Mouse (Mus musculus): ENCODE measurements around the gene Adcy6. TPM values are rescaled to one million over a fixed set of nuclear protein-coding genes. Genes with fewer than 3 reads are reported as not detected.
A peak's percentile ranks its signal among the peaks of the same experiment; 100 is the strongest.

Gene Adcy6
- polyA plus RNA-seq, 1 experiment: 1.6 TPM

DNA sequence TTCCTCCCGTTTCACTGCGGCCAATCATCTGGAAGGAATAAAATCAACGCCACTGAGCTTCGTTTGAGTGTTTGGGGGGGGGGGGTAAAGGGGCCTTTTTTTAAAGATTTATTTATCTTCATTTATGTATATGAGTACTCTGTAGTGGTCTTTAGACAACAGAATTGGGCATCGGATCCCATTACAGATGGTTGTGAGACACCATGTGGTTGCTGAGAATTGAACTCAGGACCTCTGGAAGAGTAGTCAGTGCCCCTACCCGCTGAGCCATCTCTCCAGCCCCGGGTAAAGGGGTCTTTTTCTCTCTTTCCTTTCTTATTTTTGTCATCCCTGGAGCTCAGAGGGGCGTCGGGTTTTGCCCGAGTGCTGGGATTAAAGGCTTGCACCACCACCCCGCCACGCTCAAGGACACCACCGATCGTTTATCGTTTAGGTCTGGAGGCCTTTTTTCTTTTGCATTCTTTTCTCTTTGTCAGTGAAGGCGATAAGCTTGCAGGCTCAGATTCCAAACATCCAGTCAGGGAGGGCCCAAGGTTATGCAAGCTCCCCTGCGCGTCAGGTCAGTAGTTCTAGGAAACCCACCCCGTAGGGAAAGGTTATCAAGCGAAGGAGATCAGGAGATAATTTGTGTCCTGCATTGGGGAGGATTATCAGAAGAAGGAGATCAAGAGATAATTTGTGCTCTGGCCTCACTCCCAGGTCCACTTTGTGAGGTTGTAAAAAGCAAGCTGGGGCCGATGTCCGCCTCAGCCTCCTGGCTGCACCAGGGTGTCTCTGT is 41.4 kb downstream of the Adcy6 start:
- Histone ChIP-seq H3K36me3 (ENCODE audit: control insufficient read depth) (peaks cover 32% of the 10 kb centered on the region), H3K4me3 (replicated peaks) (peak overlapping the region; percentile 76), H3K27me3 (ENCODE audit: control insufficient read depth) (no peaks in the 10 kb centered on the region), H3K4me1 (ENCODE audit: control insufficient read depth) (peaks cover 37% of the 10 kb centered on the region), H3K9me3 (ENCODE audit: control insufficient read depth, low read length) (no peaks in the 10 kb centered on the region)
- no peak for TF ChIP-seq TAL1 (IDR thresholded peaks at IDR 0.05; ENCODE audit: low read length)
- TF ChIP-seq GATA1 (IDR thresholded peaks at IDR 0.05; ENCODE audit: low read length): peak; percentile 73

DNA sequence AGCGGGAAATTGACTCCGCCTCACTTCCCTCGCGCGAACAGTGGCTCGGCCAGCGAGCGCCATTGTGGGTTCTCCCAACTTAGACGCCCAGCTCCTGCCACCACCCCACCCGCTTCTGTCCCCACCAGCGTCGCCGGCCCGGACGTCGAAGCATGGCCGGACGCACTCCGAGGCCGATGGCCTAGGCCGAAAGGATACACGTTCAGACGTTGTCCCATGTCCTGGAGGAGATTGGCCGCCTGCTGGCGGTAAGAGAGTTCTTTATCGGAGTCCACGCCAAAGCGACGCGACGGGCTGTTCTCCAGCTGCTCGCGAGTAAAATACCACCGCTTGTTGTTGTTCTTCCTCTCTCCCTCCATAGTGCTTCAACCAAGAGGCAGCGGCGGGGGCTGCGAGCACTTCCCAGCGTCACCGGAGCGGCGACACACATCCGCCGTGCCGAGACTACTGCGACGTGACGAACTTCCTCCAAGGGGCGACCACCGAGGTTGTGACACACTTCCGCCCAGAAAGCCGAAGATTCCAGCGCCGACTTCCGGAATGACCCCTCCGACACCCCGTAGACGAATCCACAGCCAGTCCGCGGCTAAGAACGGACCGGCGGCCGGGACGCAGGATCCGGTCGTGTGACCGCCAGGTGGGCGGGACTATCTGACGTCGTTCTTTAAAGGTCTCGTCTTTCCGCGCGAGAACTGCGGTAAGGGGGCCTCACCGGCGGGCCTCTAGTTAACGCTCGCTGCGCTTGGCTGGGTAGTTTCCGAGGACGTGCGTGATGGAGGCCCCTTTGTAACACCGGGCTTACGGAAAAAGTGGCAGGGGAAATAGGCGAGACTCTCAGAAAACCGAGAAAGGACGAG is 42.4 kb downstream of the Adcy6 start:
- H3K9me3 ChIP-seq (ENCODE audit: control insufficient read depth, low read length): no peaks in the 10 kb centered on the region
- TF ChIP-seq GATA1 (IDR thresholded peaks at IDR 0.05; ENCODE audit: low read length) (no peak), TAL1 (IDR thresholded peaks at IDR 0.05; ENCODE audit: low read length) (no peak)
- H3K4me3 ChIP-seq (replicated peaks): peak overlapping the region; percentile 76
- peaks cover 42% of the 10 kb centered on the region for H3K36me3 ChIP-seq (ENCODE audit: control insufficient read depth)
- H3K27me3 ChIP-seq (ENCODE audit: control insufficient read depth): no peaks in the 10 kb centered on the region
- peaks cover 40% of the 10 kb centered on the region for H3K4me1 ChIP-seq (ENCODE audit: control insufficient read depth)

DNA sequence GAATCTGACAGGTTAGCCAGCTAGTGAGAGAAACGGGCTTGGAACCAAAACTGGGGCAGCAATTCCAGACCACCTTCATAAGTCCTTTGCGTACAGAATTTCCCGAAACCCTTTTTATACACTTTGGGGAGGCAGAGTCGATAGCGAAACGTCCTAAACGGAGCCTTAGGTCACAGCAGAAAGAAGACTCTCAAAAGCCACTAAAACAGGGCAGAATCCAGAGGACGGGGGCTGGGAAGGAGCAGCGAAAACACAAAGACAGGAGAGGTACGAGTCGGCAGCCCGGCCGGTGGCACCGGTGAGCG is 43.0 kb downstream of the Adcy6 start:
- no peaks in the 10 kb centered on the region for H3K27me3 ChIP-seq (ENCODE audit: control insufficient read depth)
- H3K9me3 ChIP-seq (ENCODE audit: control insufficient read depth, low read length): no peaks in the 10 kb centered on the region
- H3K36me3 ChIP-seq (ENCODE audit: control insufficient read depth): peaks cover 48% of the 10 kb centered on the region
- no peak for TF ChIP-seq TAL1 (IDR thresholded peaks at IDR 0.05; ENCODE audit: low read length)
- no peak for TF ChIP-seq GATA1 (IDR thresholded peaks at IDR 0.05; ENCODE audit: low read length)
- peak overlapping the region; percentile 76 for H3K4me3 ChIP-seq (replicated peaks)
- H3K4me1 ChIP-seq (ENCODE audit: control insufficient read depth): peaks cover 43% of the 10 kb centered on the region

DNA sequence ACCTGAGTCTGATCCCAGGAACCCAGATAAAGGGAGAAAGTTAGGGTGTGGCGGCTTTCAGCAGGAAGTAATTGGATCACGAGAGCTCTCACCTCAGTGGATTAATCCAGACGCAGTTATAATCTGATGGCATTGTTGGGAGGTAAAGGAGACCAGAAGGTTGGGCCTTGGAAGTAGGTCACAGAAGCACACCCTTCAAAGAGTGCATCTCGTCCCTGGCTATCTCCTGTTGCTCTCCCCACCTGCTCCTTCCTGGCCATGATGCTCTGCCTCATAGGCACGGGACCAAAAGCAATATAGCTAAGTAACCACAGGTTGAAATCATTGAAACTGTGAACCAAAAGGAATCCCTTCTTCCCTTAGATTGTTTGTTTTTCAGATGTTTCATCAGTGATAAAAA is 52.7 kb downstream of the Adcy6 start:
- Histone ChIP-seq H3K4me1 (ENCODE audit: control insufficient read depth) (peaks cover 5% of the 10 kb centered on the region), H3K27me3 (ENCODE audit: control insufficient read depth) (no peaks in the 10 kb centered on the region), H3K4me3 (replicated peaks) (no peak overlapping the region), H3K36me3 (ENCODE audit: control insufficient read depth) (peaks cover 95% of the 10 kb centered on the region), H3K9me3 (ENCODE audit: control insufficient read depth, low read length) (no peaks in the 10 kb centered on the region)
- TF ChIP-seq GATA1 (IDR thresholded peaks at IDR 0.05; ENCODE audit: low read length): no peak
- TF ChIP-seq TAL1 (IDR thresholded peaks at IDR 0.05; ENCODE audit: low read length): no peak

DNA sequence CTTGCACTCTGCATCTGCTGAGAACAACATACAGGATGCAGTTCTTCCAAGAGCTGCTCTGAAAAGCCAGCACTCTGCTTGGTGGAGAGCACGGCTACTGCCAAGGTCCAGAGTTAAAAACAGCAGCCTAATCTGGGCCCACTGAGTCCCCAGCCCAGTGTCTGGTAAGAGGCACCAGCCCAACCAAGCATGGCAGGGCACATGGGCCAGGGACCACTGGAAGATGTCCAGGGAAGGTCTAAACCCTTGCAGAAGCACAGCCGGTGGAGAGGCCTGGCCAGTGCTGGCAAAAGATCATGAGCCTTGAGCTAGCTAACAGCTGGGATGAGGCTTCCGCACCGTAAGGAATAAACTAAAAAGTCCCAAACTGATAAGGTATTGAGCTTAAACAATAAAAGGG is 54.0 kb downstream of the Adcy6 start:
- Histone ChIP-seq H3K4me3 (replicated peaks) (no peak overlapping the region), H3K27me3 (ENCODE audit: control insufficient read depth) (no peaks in the 10 kb centered on the region), H3K36me3 (ENCODE audit: control insufficient read depth) (peaks cover 96% of the 10 kb centered on the region), H3K9me3 (ENCODE audit: control insufficient read depth, low read length) (no peaks in the 10 kb centered on the region), H3K4me1 (ENCODE audit: control insufficient read depth) (peaks cover 2% of the 10 kb centered on the region)
- TF ChIP-seq TAL1 (IDR thresholded peaks at IDR 0.05; ENCODE audit: low read length) (no peak), GATA1 (IDR thresholded peaks at IDR 0.05; ENCODE audit: low read length) (no peak)

DNA sequence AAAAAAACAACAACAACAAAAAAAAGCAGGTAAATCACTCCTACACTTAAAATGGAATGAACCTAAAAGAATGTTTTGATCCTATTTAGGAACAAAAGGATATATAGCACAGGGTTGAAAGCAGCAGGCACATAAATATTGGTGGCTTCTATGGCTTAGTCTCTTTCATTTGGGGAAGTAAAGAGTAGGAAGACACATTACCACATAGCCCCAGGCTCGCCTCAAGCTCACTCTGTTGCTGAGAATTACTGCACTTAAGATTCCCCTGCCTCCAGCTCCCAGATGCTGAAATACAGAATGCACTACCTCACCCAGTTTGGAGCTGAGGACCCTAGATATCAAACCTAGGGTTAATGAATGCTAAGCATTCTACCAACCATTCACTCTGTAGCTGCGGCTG is 57.1 kb downstream of the Adcy6 start:
- no peak overlapping the region for H3K4me3 ChIP-seq (replicated peaks)
- no peak for TF ChIP-seq GATA1 (IDR thresholded peaks at IDR 0.05; ENCODE audit: low read length)
- peaks cover 96% of the 10 kb centered on the region for H3K36me3 ChIP-seq (ENCODE audit: control insufficient read depth)
- no peaks in the 10 kb centered on the region for H3K9me3 ChIP-seq (ENCODE audit: control insufficient read depth, low read length)
- no peaks in the 10 kb centered on the region for H3K27me3 ChIP-seq (ENCODE audit: control insufficient read depth)
- peaks cover 2% of the 10 kb centered on the region for H3K4me1 ChIP-seq (ENCODE audit: control insufficient read depth)

DNA sequence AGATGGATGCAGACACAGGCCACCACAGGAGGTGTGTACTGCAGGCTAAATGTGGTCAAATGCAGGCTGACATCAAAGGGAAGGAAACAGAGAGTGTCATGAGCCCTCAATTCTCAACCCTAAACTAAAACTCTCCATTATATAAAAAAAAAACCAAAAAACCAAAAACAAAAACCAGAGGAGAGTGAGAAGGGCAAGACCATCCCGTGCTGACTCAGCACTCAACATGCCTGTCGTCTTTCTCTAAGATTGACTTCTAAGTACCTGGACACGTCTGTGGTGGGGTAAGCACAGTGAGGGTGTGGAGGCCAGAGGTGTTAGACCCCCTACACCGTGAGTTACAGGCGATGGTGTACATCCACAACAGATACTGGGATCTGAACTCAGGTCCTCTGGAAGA is 63.0 kb downstream of the Adcy6 start:
- Histone ChIP-seq H3K4me1 (ENCODE audit: control insufficient read depth) (peaks cover 7% of the 10 kb centered on the region), H3K36me3 (ENCODE audit: control insufficient read depth) (peaks cover 98% of the 10 kb centered on the region), H3K4me3 (replicated peaks) (no peak overlapping the region), H3K9me3 (ENCODE audit: control insufficient read depth, low read length) (no peaks in the 10 kb centered on the region), H3K27me3 (ENCODE audit: control insufficient read depth) (no peaks in the 10 kb centered on the region)
- TF ChIP-seq TAL1 (IDR thresholded peaks at IDR 0.05; ENCODE audit: low read length) (no peak), GATA1 (IDR thresholded peaks at IDR 0.05; ENCODE audit: low read length) (no peak)

DNA sequence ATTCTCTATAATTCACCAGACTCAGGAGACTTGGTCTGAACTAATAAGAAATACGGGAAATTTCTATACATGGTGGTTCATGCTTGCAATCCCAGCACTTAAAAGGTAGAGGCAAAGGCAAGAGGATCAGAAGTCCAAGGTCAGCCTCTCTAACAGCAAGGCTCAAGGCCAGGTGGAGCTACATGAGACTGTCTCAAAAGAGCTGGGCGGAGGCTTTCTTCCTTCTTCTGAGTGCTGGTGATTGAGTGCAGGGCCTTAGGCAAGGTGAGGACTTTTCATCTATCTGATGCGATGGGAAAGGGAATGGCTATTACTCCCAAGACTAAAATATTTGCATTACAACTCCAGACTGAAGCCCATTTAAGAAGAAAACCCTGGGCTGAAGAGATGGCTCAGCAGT is 64.7 kb downstream of the Adcy6 start:
- H3K4me3 ChIP-seq (replicated peaks): no peak overlapping the region
- H3K9me3 ChIP-seq (ENCODE audit: control insufficient read depth, low read length): no peaks in the 10 kb centered on the region
- H3K27me3 ChIP-seq (ENCODE audit: control insufficient read depth): no peaks in the 10 kb centered on the region
- H3K36me3 ChIP-seq (ENCODE audit: control insufficient read depth): peaks cover 98% of the 10 kb centered on the region
- TF ChIP-seq GATA1 (IDR thresholded peaks at IDR 0.05; ENCODE audit: low read length) (no peak), TAL1 (IDR thresholded peaks at IDR 0.05; ENCODE audit: low read length) (no peak)
- peaks cover 7% of the 10 kb centered on the region for H3K4me1 ChIP-seq (ENCODE audit: control insufficient read depth)

DNA sequence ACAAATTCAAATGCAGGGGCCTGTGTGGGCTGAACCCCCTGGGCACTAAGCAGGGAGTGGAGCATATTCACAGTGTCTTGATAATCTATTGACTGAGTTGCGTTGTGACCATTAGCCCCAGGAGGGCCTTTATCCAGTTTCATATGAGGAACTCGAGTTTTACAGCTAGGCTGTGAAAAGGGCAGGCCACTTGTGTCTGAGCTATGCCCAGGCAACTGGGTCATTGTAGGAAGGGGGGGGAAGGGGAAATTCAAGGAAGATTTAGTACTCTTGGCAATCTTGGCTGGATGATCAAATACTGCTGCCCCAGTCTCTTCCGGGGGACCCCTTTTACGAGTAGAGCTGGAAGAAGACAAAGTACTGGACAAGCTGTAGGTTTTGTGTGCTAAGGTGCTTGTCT is 66.5 kb downstream of the Adcy6 start:
- Histone ChIP-seq H3K9me3 (ENCODE audit: control insufficient read depth, low read length) (no peaks in the 10 kb centered on the region), H3K27me3 (ENCODE audit: control insufficient read depth) (no peaks in the 10 kb centered on the region), H3K4me3 (replicated peaks) (no peak overlapping the region), H3K4me1 (ENCODE audit: control insufficient read depth) (peaks cover 7% of the 10 kb centered on the region), H3K36me3 (ENCODE audit: control insufficient read depth) (peaks cover 98% of the 10 kb centered on the region)
- TF ChIP-seq TAL1 (IDR thresholded peaks at IDR 0.05; ENCODE audit: low read length) (no peak), GATA1 (IDR thresholded peaks at IDR 0.05; ENCODE audit: low read length) (no peak)
